Mouse (Mus musculus): Measurements from ENCODE around the gene Pllp.

The Pllp gene

GRCm38 (mm10) chr8:94646165-94646564 is 49.9 kb downstream of the Pllp start:
- no peak for DNase-seq (ENCODE audit: low spot score)

GRCm38 (mm10) chr8:94645202-94645601 is 50.9 kb downstream of the Pllp start:
- no peak for DNase-seq (ENCODE audit: low spot score)

DNA sequence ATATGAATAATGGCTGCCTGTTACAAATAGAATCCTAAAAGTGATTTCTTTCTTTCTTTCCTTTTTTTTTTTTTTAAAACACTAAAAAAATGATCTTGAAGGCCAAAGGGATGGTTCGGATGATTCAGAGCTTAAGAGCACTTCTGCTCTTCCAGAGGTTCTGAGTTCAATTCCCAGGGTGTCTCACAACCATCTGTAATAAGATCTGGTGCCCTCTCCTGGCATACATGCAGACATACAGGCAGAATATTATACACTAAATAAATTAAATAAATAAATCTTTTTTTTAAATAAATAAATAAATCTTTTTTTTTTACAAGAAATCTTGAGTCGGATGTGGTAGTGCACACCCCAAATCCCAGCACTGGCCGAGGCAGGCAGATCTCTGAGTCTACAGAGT is 54.1 kb downstream of the Pllp start:
- no peak for DNase-seq (ENCODE audit: low spot score)

- no peak for DNase-seq (ENCODE audit: low spot score)
Observed at GRCm38 (mm10) chr8:94641183-94641582, 54.9 kb downstream of the Pllp start.

- no peak for DNase-seq (ENCODE audit: low spot score)
Observed at GRCm38 (mm10) chr8:94634211-94634610, 61.9 kb downstream of the Pllp start.

GRCm38 (mm10) chr8:94633564-94634194 is 62.4 kb downstream of the Pllp start:
- DNase-seq (ENCODE audit: low spot score) = no peak

Data from testis, postnatal 14 days (tissue).